Mouse (Mus musculus) midbrain, embryonic 16.5 days (tissue): ENCODE measurements around the gene Pml. TPM values are rescaled to one million over a fixed set of nuclear protein-coding genes. Genes with fewer than 3 reads are reported as not detected.

Experiments used
- ATAC-seq: fragments of 200-750 bp; cut with Nextera tagmentation; 2 replicates; pipeline ENCODE4 v1.8.0; 2017; ENCODE audit warnings: moderate TSS enrichment
- H3K27ac ChIP-seq: fragments of 300-500 bp; sonication (generic); 2 replicates; pipeline ENCODE4 v1.5.1; 2014; ENCODE audit warnings: mild to moderate bottlenecking, low read length, mixed read lengths
- H3K27me3 ChIP-seq: fragments of 300-500 bp; sonication (generic); 2 replicates; pipeline ENCODE4 v1.6.1; 2014; ENCODE audit warnings: low read depth, low read length, mixed read lengths; ENCODE audit not compliant: control insufficient read depth, insufficient read depth
- H3K36me3 ChIP-seq: fragments of 300-500 bp; sonication (generic); 2 replicates; pipeline ENCODE4 v1.6.1; 2014; ENCODE audit warnings: mild to moderate bottlenecking, low read length, moderate library complexity, mixed read lengths; ENCODE audit not compliant: control insufficient read depth, insufficient read depth
- H3K4me1 ChIP-seq: fragments of 300-500 bp; sonication (generic); 2 replicates; pipeline ENCODE4 v1.6.1; 2014; ENCODE audit warnings: mild to moderate bottlenecking, low read length, mixed read lengths; ENCODE audit not compliant: control insufficient read depth, insufficient read depth
- H3K4me2 ChIP-seq: fragments of 300-500 bp; sonication (generic); 2 replicates; pipeline ENCODE4 v1.6.1; 2014; ENCODE audit warnings: mild to moderate bottlenecking, low read length, mixed read lengths
- H3K4me3 ChIP-seq: fragments of 300-500 bp; sonication (generic); 2 replicates; pipeline ENCODE4 v1.5.1; 2014; ENCODE audit warnings: low read depth, mild to moderate bottlenecking, low read length, moderate library complexity, mixed read lengths
- H3K9ac ChIP-seq: fragments of 300-500 bp; sonication (generic); 2 replicates; pipeline ENCODE4 v1.6.1; 2014; ENCODE audit warnings: low read depth, low read length, mixed read lengths
- H3K9me3 ChIP-seq: fragments of 300-500 bp; sonication (generic); replicated peaks from 2 replicates; pipeline ENCODE4 v1.6.1; 2014; ENCODE audit warnings: mild to moderate bottlenecking, low read length, mixed read lengths; ENCODE audit not compliant: control insufficient read depth, poor library complexity, severe bottlenecking
- WGBS: fragments of 180-500 bp; shearing (Covaris S2); extraction: QIAGEN DNeasy Blood & Tissue Kit; methylation state at CpG from one replicate; pipeline ENCODE4 v1.1.7; 2014; 5-methylcytosine and 5-hydroxymethylcytosine counted together
- polyA plus RNA-seq: library from polyadenylated mRNA; unstranded; fragments of >200 nt; fragmentation: Nextera tagmentation; extraction: Ambion mirVana; gene quantifications from 2 replicates; pipeline ENCODE4 v1.2.1, GENCODE M21; 2015

Gene Pml
- polyA plus RNA-seq, 1 experiment from 2014 or later: 3.9 TPM

- Histone ChIP-seq H3K27ac (no peak overlapping the region), H3K9ac (no peak overlapping the region)
- ATAC-seq: no peak
Measured at GRCm38 (mm10) chr9:58250322-58250721, 736 bp upstream of the Pml start.

GRCm38 (mm10) chr9:58248746-58249413, 706 bp downstream of the Pml start:
- peaks cover 9% of the 10 kb centered on the region for H3K4me1 ChIP-seq
- no peak overlapping the region for H3K27ac ChIP-seq
- H3K9me3 ChIP-seq: no peaks in the 10 kb centered on the region
- H3K9ac ChIP-seq: peak overlapping the region; percentile 53
- no peak for ATAC-seq
- no peaks in the 10 kb centered on the region for H3K36me3 ChIP-seq
- WGBS: 51% methylated on average over 7 of the region's 7 CpGs
- no peaks in the 10 kb centered on the region for H3K27me3 ChIP-seq
- H3K4me2 ChIP-seq: peak overlapping the region; percentile 62
- H3K4me3 ChIP-seq: peak overlapping the region; percentile 34

More at GRCm38 (mm10) chr9:58250322-58250721, 736 bp upstream of the Pml start:
- Histone ChIP-seq H3K36me3 (no peaks in the 10 kb centered on the region), H3K4me1 (peaks cover 20% of the 10 kb centered on the region), H3K9me3 (no peaks in the 10 kb centered on the region), H3K4me2 (no peak overlapping the region), H3K27me3 (no peaks in the 10 kb centered on the region), H3K4me3 (no peak overlapping the region)
- WGBS: 78% methylated on average over 8 of the region's 8 CpGs

- no peak overlapping the region for H3K27ac ChIP-seq
- ATAC-seq: peak; percentile 62
- H3K9ac ChIP-seq: peak overlapping the region; percentile 65
- WGBS: 16% methylated on average over 25 of the region's 25 CpGs
- H3K4me2 ChIP-seq: peak overlapping the region; percentile 36
- no peaks in the 10 kb centered on the region for H3K27me3 ChIP-seq
- peaks cover 12% of the 10 kb centered on the region; the same call in 1 of the 2 replicates for H3K4me1 ChIP-seq
- H3K9me3 ChIP-seq: no peaks in the 10 kb centered on the region
- no peak overlapping the region for H3K4me3 ChIP-seq
- no peaks in the 10 kb centered on the region for H3K36me3 ChIP-seq
Measured at GRCm38 (mm10) chr9:58247064-58247759, 2.4 kb downstream of the Pml start.

- H3K27ac ChIP-seq: no peak overlapping the region
- no peaks in the 10 kb centered on the region for H3K9me3 ChIP-seq
- 73% methylated on average over 4 of the region's 4 CpGs for WGBS
- no peak for ATAC-seq
- no peak overlapping the region for H3K4me3 ChIP-seq
- H3K9ac ChIP-seq: no peak overlapping the region
- no peak overlapping the region for H3K4me2 ChIP-seq
- peaks cover 15% of the 10 kb centered on the region; the same call in 1 of the 2 replicates for H3K4me1 ChIP-seq
- no peaks in the 10 kb centered on the region for H3K27me3 ChIP-seq
- no peaks in the 10 kb centered on the region for H3K36me3 ChIP-seq
Measured at GRCm38 (mm10) chr9:58246083-58246591, 3.4 kb downstream of the Pml start.

- H3K4me2 ChIP-seq: no peak overlapping the region
- no peak overlapping the region for H3K4me3 ChIP-seq
- WGBS: 93% methylated on average over 6 of the region's 6 CpGs
- ATAC-seq: no peak
- H3K4me1 ChIP-seq: peaks cover 11% of the 10 kb centered on the region; the same call in 1 of the 2 replicates
- no peaks in the 10 kb centered on the region for H3K36me3 ChIP-seq
- H3K27ac ChIP-seq: no peak overlapping the region
- no peaks in the 10 kb centered on the region for H3K9me3 ChIP-seq
- H3K27me3 ChIP-seq: no peaks in the 10 kb centered on the region
- H3K9ac ChIP-seq: no peak overlapping the region
Measured at GRCm38 (mm10) chr9:58243696-58244095, 5.9 kb downstream of the Pml start.

GRCm38 (mm10) chr9:58242696-58243095, 6.9 kb downstream of the Pml start:
- Histone ChIP-seq H3K27ac (no peak overlapping the region), H3K36me3 (no peaks in the 10 kb centered on the region), H3K4me3 (no peak overlapping the region), H3K4me2 (no peak overlapping the region), H3K9me3 (no peaks in the 10 kb centered on the region), H3K4me1 (peaks cover 11% of the 10 kb centered on the region; the same call in 1 of the 2 replicates), H3K27me3 (no peaks in the 10 kb centered on the region), H3K9ac (no peak overlapping the region)
- WGBS: 90% methylated on average over 5 of the region's 5 CpGs
- ATAC-seq: no peak

- no peak for ATAC-seq
- Histone ChIP-seq H3K4me1 (peaks cover 8% of the 10 kb centered on the region; the same call in 1 of the 2 replicates), H3K27ac (no peak overlapping the region), H3K4me2 (no peak overlapping the region), H3K9me3 (no peaks in the 10 kb centered on the region), H3K4me3 (no peak overlapping the region), H3K27me3 (no peaks in the 10 kb centered on the region), H3K36me3 (no peaks in the 10 kb centered on the region), H3K9ac (no peak overlapping the region)
- WGBS: 42% methylated on average over 9 of the region's 9 CpGs
Measured at GRCm38 (mm10) chr9:58241780-58242485, 7.7 kb downstream of the Pml start.

- H3K9ac ChIP-seq: no peak overlapping the region
- H3K27ac ChIP-seq: no peak overlapping the region
- H3K27me3 ChIP-seq: no peaks in the 10 kb centered on the region
- no peak overlapping the region for H3K4me3 ChIP-seq
- WGBS: 98% methylated on average over 28 of the region's 28 CpGs
- H3K4me1 ChIP-seq: no peaks in the 10 kb centered on the region
- H3K9me3 ChIP-seq: no peaks in the 10 kb centered on the region
- no peak for ATAC-seq
- no peaks in the 10 kb centered on the region for H3K36me3 ChIP-seq
- no peak overlapping the region for H3K4me2 ChIP-seq
Measured at GRCm38 (mm10) chr9:58234502-58235015, 15.0 kb downstream of the Pml start.
